ENCODE assay signal across 18 mouse cellular contexts in genomic region chr1:14579376-14579775, GRCm38 (mm10).
"Had no signal": no experiment of that assay in that cellular context is flagged by ENCODE, and none has a peak within 500 bp of the region (broad histone marks: within the 10 kb centered on the region; RNA-seq: fewer than 3 reads in every experiment).

No protein-coding gene starts in this region.

- H3K4me1 ChIP-seq: liver, embryonic 15.5 days; midbrain, embryonic 10.5 days; midbrain, embryonic 12.5 days; neural tube, embryonic 13.5 days; neural tube, embryonic 15.5 days had no signal

- H3K27ac ChIP-seq: liver, embryonic 15.5 days; midbrain, embryonic 10.5 days; midbrain, embryonic 12.5 days; neural tube, embryonic 13.5 days; neural tube, embryonic 15.5 days had no signal

- H3K9ac ChIP-seq: liver, embryonic 15.5 days; lung, embryonic 14.5 days; midbrain, embryonic 12.5 days; neural tube, embryonic 13.5 days; neural tube, embryonic 15.5 days had no signal

- H3K27me3 ChIP-seq: liver, embryonic 15.5 days; midbrain, embryonic 12.5 days had no signal

- H3K36me3 ChIP-seq: liver, embryonic 15.5 days; midbrain, embryonic 10.5 days; midbrain, embryonic 12.5 days; neural tube, embryonic 13.5 days; neural tube, embryonic 15.5 days had no signal

- H3K4me2 ChIP-seq: liver, embryonic 15.5 days; lung, embryonic 14.5 days; midbrain, embryonic 12.5 days; neural tube, embryonic 13.5 days; neural tube, embryonic 15.5 days had no signal

- ATAC-seq: midbrain, embryonic 16.5 days had no signal

- DNase-seq: lung, adult 18-20 months; lung, embryonic 14.5 days; lung, postnatal 10 days; lung, postnatal 4 days; midbrain, embryonic 14.5 days; retina, postnatal 1 day; right cerebral cortex, postnatal 14 days; spleen, adult 18-20 months; thymus, adult 18-20 months; thymus, postnatal 14 days; thymus, postnatal 36 days had no signal

- H3K9me3 ChIP-seq: liver, embryonic 15.5 days; midbrain, embryonic 10.5 days; midbrain, embryonic 12.5 days; neural tube, embryonic 13.5 days; neural tube, embryonic 15.5 days had no signal

- H3K4me3 ChIP-seq: liver, embryonic 15.5 days; midbrain, embryonic 10.5 days; midbrain, embryonic 12.5 days; myocyte; neural tube, embryonic 13.5 days; neural tube, embryonic 15.5 days had no signal
